Mouse (Mus musculus): ENCODE data around the gene Atp6v1f. TPM values are rescaled to one million over a fixed set of nuclear protein-coding genes. Genes with fewer than 3 reads are reported as not detected.
A peak's percentile ranks its signal among the peaks of the same experiment; 100 is the strongest.

Gene Atp6v1f
- polyA plus RNA-seq, 1 experiment from 2014 or later = 293 TPM

DNA sequence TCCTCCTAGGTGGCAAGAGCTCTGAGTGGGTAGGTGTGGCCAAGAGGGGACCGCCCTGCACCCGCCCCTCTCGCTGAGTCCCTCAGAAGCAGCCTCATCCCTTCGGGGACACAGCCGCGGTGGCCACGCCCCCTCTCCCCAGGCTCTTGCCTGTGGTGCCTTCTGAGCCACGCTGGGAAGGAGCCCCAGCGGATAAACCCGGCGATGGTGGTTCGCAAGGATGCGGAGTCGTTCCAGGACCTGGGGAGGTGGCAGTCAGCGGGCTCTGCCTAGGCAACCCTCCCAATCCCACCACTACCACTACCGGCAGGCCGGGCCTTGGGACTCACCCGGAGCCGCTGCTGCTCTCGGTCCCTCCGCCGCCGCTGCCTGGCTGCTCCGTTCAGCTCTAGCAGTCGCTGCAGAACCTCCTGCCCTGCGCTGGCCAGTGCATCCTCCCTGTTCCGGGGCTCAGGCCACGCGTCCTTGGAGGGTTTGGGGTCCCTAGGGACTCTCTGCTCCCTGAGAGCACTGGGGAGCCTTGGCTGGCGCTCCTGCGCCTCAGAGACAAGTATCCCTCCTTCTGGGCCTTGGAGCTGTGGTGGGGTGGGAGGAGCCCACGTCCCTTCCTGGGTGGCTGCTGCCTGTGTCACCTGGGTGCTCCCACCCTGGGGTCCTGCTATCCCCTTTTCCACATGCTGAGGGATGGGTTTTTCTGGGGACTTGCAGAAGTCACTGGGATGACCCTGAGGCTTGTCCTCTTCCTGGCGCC is 6.6 kb downstream of the Atp6v1f start:
- ATAC-seq (peak; percentile 98), DNase-seq (ENCODE audit: low spot score) (peak; percentile 90)
- 5% methylated on average over 31 of the region's 33 CpGs for WGBS
- TF ChIP-seq CTCF (IDR thresholded peaks at IDR 0.05) = no peak
- no peak for TF ChIP-seq EP300 (IDR thresholded peaks at IDR 0.05)
- H3K27me3 ChIP-seq (replicated peaks; ENCODE audit: insufficient read depth, low read length) = no peaks in the 10 kb centered on the region; the same call in 1 of the 2 replicates
- H3K27ac ChIP-seq (ENCODE audit: low read length) = no peak overlapping the region
- no peaks in the 10 kb centered on the region for H3K9me3 ChIP-seq (ENCODE audit: low read length)
- H3K36me3 ChIP-seq (ENCODE audit: insufficient read depth, low read length) = 0 out of 2 replicates have a peak, but pooled peaks cover 4% of the 10 kb centered on the region
- H3K4me3 ChIP-seq (ENCODE audit: low read depth, low read length) = peak overlapping the region; percentile 8; the same call in 1 of the 2 replicates
- peak overlapping the region; percentile 52 for H3K4me2 ChIP-seq (replicated peaks; ENCODE audit: low read depth, low read length)
- no peak overlapping the region for H3K9ac ChIP-seq (replicated peaks; ENCODE audit: low read depth)
- H3K4me1 ChIP-seq (ENCODE audit: insufficient read depth, low read depth, low read length) = 0 out of 2 replicates have a peak, but pooled peaks cover 3% of the 10 kb centered on the region

DNA sequence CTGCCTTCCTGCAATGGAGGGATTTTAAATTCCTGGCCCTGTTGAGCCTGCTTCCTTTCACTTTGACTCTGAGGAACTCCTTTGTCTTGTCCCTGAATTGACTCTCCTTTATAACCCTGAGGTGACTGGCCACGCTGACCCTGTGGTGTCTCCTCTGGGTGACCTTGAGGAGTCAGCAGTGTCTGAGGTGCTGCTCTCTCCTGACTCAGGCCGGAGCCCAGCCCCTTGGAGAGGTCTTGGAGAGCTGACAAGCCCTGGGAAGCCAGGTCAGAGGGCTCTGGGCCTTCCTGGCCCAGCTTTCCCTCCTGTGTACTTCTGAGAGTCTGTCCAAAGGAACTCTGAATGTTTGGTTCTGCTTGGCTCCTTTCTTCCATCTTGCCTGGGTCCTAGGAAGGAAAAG is 7.2 kb downstream of the Atp6v1f start:
- Histone ChIP-seq H3K4me2 (replicated peaks; ENCODE audit: low read depth, low read length) (no peak overlapping the region), H3K27ac (ENCODE audit: low read length) (no peak overlapping the region), H3K27me3 (replicated peaks; ENCODE audit: insufficient read depth, low read length) (no peaks in the 10 kb centered on the region), H3K36me3 (ENCODE audit: insufficient read depth, low read length) (0 out of 2 replicates have a peak, but pooled peaks cover 4% of the 10 kb centered on the region), H3K9ac (replicated peaks; ENCODE audit: low read depth) (no peak overlapping the region), H3K4me3 (ENCODE audit: low read depth, low read length) (no peak overlapping the region), H3K4me1 (ENCODE audit: insufficient read depth, low read depth, low read length) (0 out of 2 replicates have a peak, but pooled peaks cover 3% of the 10 kb centered on the region), H3K9me3 (ENCODE audit: low read length) (no peaks in the 10 kb centered on the region)
- 73% methylated on average over 2 of the region's 2 CpGs for WGBS
- TF ChIP-seq EP300 (IDR thresholded peaks at IDR 0.05) (no peak), CTCF (IDR thresholded peaks at IDR 0.05) (no peak)
- DNase-seq (ENCODE audit: low spot score) = no peak
- ATAC-seq = no peak

DNA sequence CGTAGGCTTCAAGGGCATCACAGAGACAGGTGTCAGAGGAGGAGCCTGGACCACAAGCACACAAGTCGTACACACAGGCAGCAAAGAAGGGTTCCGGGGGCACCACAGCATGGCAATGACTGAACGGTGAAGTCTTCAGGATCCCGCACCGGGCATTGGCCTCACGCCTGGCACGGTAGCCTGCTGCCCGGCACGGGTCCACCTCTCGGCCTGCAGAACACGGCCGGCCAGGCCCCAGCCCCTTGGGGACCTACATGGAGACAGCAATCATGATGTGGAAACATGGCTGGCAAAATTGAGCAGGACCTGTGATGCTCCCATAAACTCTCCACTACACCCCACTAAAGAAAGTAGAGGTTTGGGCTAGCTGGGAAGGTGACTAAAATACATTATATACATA is 15.2 kb downstream of the Atp6v1f start:
- Histone ChIP-seq H3K36me3 (ENCODE audit: insufficient read depth, low read length) (no peaks in the 10 kb centered on the region), H3K4me2 (replicated peaks; ENCODE audit: low read depth, low read length) (no peak overlapping the region), H3K9ac (replicated peaks; ENCODE audit: low read depth) (no peak overlapping the region), H3K27me3 (replicated peaks; ENCODE audit: insufficient read depth, low read length) (no peaks in the 10 kb centered on the region), H3K4me1 (ENCODE audit: insufficient read depth, low read depth, low read length) (no peaks in the 10 kb centered on the region), H3K9me3 (ENCODE audit: low read length) (no peaks in the 10 kb centered on the region), H3K4me3 (ENCODE audit: low read depth, low read length) (no peak overlapping the region), H3K27ac (ENCODE audit: low read length) (no peak overlapping the region)
- DNase-seq (ENCODE audit: low spot score) (no peak), ATAC-seq (no peak)
- no peak for TF ChIP-seq EP300 (IDR thresholded peaks at IDR 0.05)
- no peak for TF ChIP-seq CTCF (IDR thresholded peaks at IDR 0.05)
- 90% methylated on average over 13 of the region's 13 CpGs for WGBS

DNA sequence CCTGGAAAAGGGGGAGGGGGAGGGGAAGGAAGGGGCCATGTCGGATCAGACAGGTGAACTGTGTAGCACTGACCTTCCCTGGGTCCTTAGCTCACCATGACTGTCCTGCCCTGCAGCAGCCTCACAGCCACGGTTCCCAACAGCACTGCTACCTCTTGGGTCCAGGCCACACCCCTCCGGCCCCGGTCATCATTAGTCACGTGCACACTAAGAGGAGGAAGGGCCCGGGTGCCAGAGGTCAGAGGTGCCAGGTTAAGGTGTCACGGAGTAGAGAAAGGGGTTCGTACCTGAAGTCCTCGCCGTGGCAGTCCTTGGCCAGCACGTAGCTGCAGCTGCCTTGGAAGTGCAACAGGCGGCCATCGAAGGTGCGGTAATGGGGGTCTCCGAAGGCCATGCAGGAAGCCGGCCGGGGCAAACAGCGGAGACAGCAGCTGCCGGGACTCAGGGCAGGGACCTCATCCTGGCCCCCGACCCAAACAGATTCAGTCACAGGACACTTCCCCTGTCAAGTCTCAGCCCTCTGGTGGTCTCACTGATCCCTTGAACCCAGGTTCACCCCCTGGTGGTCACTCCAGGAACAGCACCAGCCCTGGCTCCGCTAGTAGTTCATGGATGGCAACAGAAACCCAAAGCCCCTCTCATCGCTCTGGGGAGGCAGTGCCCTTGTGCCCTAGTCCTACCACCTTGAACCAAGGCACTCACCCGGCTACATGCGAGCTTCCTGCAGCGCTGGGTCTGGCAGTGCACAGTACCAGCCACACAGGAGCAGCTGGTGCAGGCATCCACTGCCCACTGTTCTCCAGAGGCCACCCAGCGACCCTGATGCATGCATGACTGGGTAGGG is 17.4 kb downstream of the Atp6v1f start:
- H3K27me3 ChIP-seq (replicated peaks; ENCODE audit: insufficient read depth, low read length) = no peaks in the 10 kb centered on the region
- no peaks in the 10 kb centered on the region for H3K36me3 ChIP-seq (ENCODE audit: insufficient read depth, low read length)
- H3K9me3 ChIP-seq (ENCODE audit: low read length) = no peaks in the 10 kb centered on the region
- DNase-seq (ENCODE audit: low spot score) = peak; percentile 53
- 8% methylated on average over 26 of the region's 26 CpGs for WGBS
- peak overlapping the region; percentile 85 for H3K4me2 ChIP-seq (replicated peaks; ENCODE audit: low read depth, low read length)
- ATAC-seq = peak; percentile 79
- H3K27ac ChIP-seq (ENCODE audit: low read length) = no peak overlapping the region
- peak overlapping the region; percentile 40 for H3K4me3 ChIP-seq (ENCODE audit: low read depth, low read length)
- H3K4me1 ChIP-seq (ENCODE audit: insufficient read depth, low read depth, low read length) = no peaks in the 10 kb centered on the region
- no peak overlapping the region for H3K9ac ChIP-seq (replicated peaks; ENCODE audit: low read depth)
- TF ChIP-seq CTCF (IDR thresholded peaks at IDR 0.05) (peak; percentile 96), EP300 (IDR thresholded peaks at IDR 0.05) (no peak)

DNA sequence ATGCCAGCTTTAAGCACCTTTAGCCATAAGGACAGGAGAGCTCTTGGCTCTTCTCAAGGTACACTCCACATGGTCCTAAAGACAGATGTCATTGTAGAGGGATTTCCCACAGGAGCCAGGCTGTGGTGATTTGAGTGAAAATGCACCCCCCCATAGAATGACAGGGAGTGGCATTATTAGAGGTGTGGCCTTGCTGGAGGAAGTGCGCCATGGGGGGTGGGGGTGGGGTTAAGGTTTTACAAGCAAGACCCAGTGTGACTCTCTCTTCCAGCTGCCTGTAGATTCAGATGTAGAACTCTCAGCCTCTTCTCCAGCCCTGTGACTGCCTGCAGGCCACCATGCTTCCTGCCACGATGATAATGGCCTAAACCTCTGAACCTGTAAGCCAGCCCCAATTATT is 18.4 kb downstream of the Atp6v1f start:
- no peak overlapping the region for H3K27ac ChIP-seq (ENCODE audit: low read length)
- DNase-seq (ENCODE audit: low spot score) = no peak

DNA sequence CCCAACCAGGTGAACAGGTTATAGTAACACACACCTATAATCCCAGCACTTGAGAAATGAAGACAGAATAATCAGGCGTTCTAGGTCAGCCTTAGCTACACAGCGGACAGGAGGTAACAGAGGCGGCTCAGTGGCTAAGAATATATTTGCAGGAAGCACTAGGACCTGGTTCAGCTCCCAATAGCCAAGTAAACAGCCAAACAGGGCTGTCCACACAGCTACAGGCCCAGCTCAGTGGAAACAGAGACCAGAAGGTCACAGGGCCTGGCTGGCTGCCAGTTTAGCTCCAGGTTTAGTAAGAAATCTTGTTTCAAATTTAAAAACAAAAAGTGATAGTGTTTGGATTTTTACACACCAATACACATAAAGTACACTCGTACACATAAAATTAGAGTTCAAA is 26.6 kb downstream of the Atp6v1f start:
- no peak overlapping the region for H3K4me2 ChIP-seq (replicated peaks; ENCODE audit: low read depth, low read length)
- H3K9ac ChIP-seq (replicated peaks; ENCODE audit: low read depth) = no peak overlapping the region
- no peaks in the 10 kb centered on the region for H3K36me3 ChIP-seq (ENCODE audit: insufficient read depth, low read length)
- ATAC-seq = no peak
- 62% methylated on average over 4 of the region's 4 CpGs for WGBS
- no peaks in the 10 kb centered on the region for H3K9me3 ChIP-seq (ENCODE audit: low read length)
- no peaks in the 10 kb centered on the region for H3K4me1 ChIP-seq (ENCODE audit: insufficient read depth, low read depth, low read length)
- no peak for DNase-seq (ENCODE audit: low spot score)
- no peak overlapping the region for H3K4me3 ChIP-seq (ENCODE audit: low read depth, low read length)
- TF ChIP-seq CTCF (IDR thresholded peaks at IDR 0.05) = no peak
- TF ChIP-seq EP300 (IDR thresholded peaks at IDR 0.05) = no peak
- H3K27ac ChIP-seq (ENCODE audit: low read length) = no peak overlapping the region
- H3K27me3 ChIP-seq (replicated peaks; ENCODE audit: insufficient read depth, low read length) = no peaks in the 10 kb centered on the region; the same call in 1 of the 2 replicates

More for the DNA sequence above, 18.4 kb downstream of the Atp6v1f start:
- no peaks in the 10 kb centered on the region for H3K4me1 ChIP-seq (ENCODE audit: insufficient read depth, low read depth, low read length)
- H3K4me3 ChIP-seq (ENCODE audit: low read depth, low read length) = no peak overlapping the region
- H3K9me3 ChIP-seq (ENCODE audit: low read length) = no peaks in the 10 kb centered on the region
- H3K9ac ChIP-seq (replicated peaks; ENCODE audit: low read depth) = no peak overlapping the region
- no peak for TF ChIP-seq EP300 (IDR thresholded peaks at IDR 0.05)
- no peak for TF ChIP-seq CTCF (IDR thresholded peaks at IDR 0.05)
- no peaks in the 10 kb centered on the region for H3K36me3 ChIP-seq (ENCODE audit: insufficient read depth, low read length)
- H3K27me3 ChIP-seq (replicated peaks; ENCODE audit: insufficient read depth, low read length) = no peaks in the 10 kb centered on the region
- no peak overlapping the region for H3K4me2 ChIP-seq (replicated peaks; ENCODE audit: low read depth, low read length)
- 50% methylated on average over 2 of the region's 2 CpGs for WGBS
- no peak for ATAC-seq

Measured in lung, postnatal 0 days (tissue).